Mouse (Mus musculus) testis, adult 10 weeks (tissue): ENCODE results near the gene Olfr872. TPM values are rescaled to one million over a fixed set of nuclear protein-coding genes. Genes with fewer than 3 reads are reported as not detected.

Experiments used
- polyA plus RNA-seq: library from polyadenylated mRNA; stranded (reverse); fragments of 350-450 nt; fragmentation: Illumina TruSeq; extraction: RNeasy Lipid Tissue Mini Kit (QIAGEN cat#74804); gene quantifications from one replicate; pipeline ENCODE4 v1.2.3, GENCODE M21; 2014; ENCODE audit warnings: low read depth, low replicate concordance

Olfr872 gene
- 1.4 TPM for polyA plus RNA-seq

GRCm38 (mm10) chr9:20236819-20237218 lies at the start of gene Olfr872:
Olfr872 (plus strand) TSS chr9:20237119.

DNA sequence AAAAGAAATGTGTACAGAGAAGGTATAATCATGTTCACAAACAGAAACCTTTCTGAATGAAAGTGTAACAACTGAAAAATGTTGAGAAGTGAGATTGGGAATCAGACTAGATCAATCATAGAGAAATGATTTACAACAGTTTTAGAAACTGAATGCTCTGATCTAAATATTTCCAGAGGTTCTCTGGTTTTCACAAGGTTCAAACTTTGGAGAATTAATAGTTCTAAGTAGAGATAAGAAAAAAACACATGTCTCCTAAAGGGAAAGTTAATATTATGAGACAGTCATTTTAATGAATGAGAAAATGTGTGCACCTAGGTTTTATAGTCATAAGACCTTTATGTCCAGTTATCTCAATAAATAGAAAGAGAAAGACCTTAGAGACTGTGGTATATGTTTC lies 25.0 kb upstream of the Olfr872 start, which contains the start of gene Olfr871:
Olfr871 (plus strand) TSS at position 301 of the 400 bp plus-strand sequence.

GRCm38 (mm10) chr9:20282051-20282450 lies 45.1 kb downstream of the Olfr872 start, which contains the start of gene Olfr39:
Olfr39 (plus strand) TSS chr9:20282351.

DNA sequence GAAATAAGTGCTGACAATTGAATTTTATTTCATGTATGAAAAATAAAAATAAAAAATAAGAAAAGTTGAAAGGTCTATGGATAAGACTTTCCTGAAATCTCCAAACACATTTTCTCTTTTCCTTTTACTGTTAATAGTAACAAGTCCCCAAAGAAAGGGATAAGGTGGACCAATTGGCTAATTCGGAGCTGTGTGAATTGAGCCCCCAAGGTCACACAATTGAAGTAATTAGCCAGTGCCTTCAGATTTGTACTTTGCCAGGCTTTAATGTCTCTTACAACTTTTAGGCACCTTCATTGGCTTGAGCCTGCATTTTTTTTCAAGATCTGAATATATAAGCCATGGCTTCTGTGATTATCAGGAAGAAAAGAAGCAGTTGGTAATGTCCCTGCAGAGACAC lies 61.3 kb downstream of the Olfr872 start, which contains the start of gene Olfr873:
Olfr873 (plus strand) TSS at position 301 of the 400 bp plus-strand sequence.

Other genes starting within 250 kb of the Olfr872 start
- gene Olfr866, start 209.1 kb upstream of the Olfr872 start, polyA plus RNA-seq: not detected
- gene Olfr867, start 179.6 kb upstream of the Olfr872 start, polyA plus RNA-seq: not detected
- gene Olfr868, start 138.5 kb upstream of the Olfr872 start, polyA plus RNA-seq: not detected
- not detected for gene Olfr869, start 108.1 kb upstream of the Olfr872 start, polyA plus RNA-seq
- gene Olfr870, start 63.1 kb upstream of the Olfr872 start, polyA plus RNA-seq: not detected
- not detected for gene Olfr871, start 24.9 kb upstream of the Olfr872 start, polyA plus RNA-seq
- 0.91 TPM for gene Olfr39, start 45.2 kb downstream of the Olfr872 start, polyA plus RNA-seq
- gene Olfr873, start 61.4 kb downstream of the Olfr872 start, polyA plus RNA-seq: 0.57 TPM
- not detected for gene Olfr18, start 99.0 kb downstream of the Olfr872 start, polyA plus RNA-seq
- 48.6 TPM for gene Zfp560, start 148.1 kb downstream of the Olfr872 start, polyA plus RNA-seq
- 16.9 TPM for gene Zfp26, start 223.0 kb downstream of the Olfr872 start, polyA plus RNA-seq